17 mouse cellular contexts compared by ENCODE assay signal in genomic region chr15:30701592-30701991, GRCm38 (mm10).
"Had no signal": no experiment of that assay in that cellular context is flagged by ENCODE, and none has a peak within 500 bp of the region (broad histone marks: within the 10 kb centered on the region; RNA-seq: fewer than 3 reads in every experiment).

No protein-coding gene starts in this region.

- ATAC-seq: liver, embryonic 12.5 days; midbrain, embryonic 16.5 days had no signal

- DNase-seq: midbrain, embryonic 14.5 days; retina, postnatal 1 day; right cerebral cortex, adult 18-20 months; right cerebral cortex, postnatal 25 days; right cerebral cortex, postnatal 4 days; spleen, adult 18-20 months; thymus, adult 18-20 months; thymus, postnatal 14 days; thymus, postnatal 36 days had no signal

- H3K27me3 ChIP-seq: liver, embryonic 12.5 days; midbrain, embryonic 12.5 days; neural tube, embryonic 13.5 days; neural tube, embryonic 15.5 days had no signal

- H3K36me3 ChIP-seq: liver, embryonic 12.5 days; neural tube, embryonic 13.5 days; neural tube, embryonic 15.5 days had no signal

- H3K4me2 ChIP-seq: liver, embryonic 12.5 days; midbrain, embryonic 12.5 days; neural tube, embryonic 13.5 days; neural tube, embryonic 15.5 days had no signal

- H3K4me1 ChIP-seq: liver, embryonic 12.5 days; midbrain, embryonic 12.5 days; neural tube, embryonic 13.5 days; neural tube, embryonic 15.5 days had no signal

- H3K4me3 ChIP-seq: liver, embryonic 12.5 days; midbrain, embryonic 10.5 days; midbrain, embryonic 12.5 days; myocyte; neural tube, embryonic 13.5 days; neural tube, embryonic 15.5 days had no signal

- H3K9me3 ChIP-seq: liver, embryonic 12.5 days; midbrain, embryonic 10.5 days; midbrain, embryonic 12.5 days; neural tube, embryonic 13.5 days; neural tube, embryonic 15.5 days had no signal

- H3K27ac ChIP-seq: liver, embryonic 12.5 days; liver, embryonic 14.5 days; midbrain, embryonic 10.5 days; midbrain, embryonic 12.5 days; neural tube, embryonic 13.5 days; neural tube, embryonic 15.5 days had no signal

- H3K9ac ChIP-seq: liver, embryonic 12.5 days; liver, embryonic 14.5 days; midbrain, embryonic 12.5 days; neural tube, embryonic 13.5 days; neural tube, embryonic 15.5 days had no signal
